Mouse (Mus musculus) brown adipose tissue, adult 24 weeks (tissue): ENCODE data around the gene Ccdc124. TPM values are rescaled to one million over a fixed set of nuclear protein-coding genes. Genes with fewer than 3 reads are reported as not detected.

ENCODE experiments used
- polyA plus RNA-seq: library from polyadenylated mRNA; stranded (reverse); fragments of >200 nt; gene quantifications from 2 replicates; pipeline ENCODE4 v1.2.4, GENCODE M21; 2012; ENCODE audit not compliant: missing spikeins, insufficient read depth, insufficient read length

Ccdc124 gene
- polyA plus RNA-seq, 1 experiment, result 60.6 TPM

Other genes starting within 250 kb of the Ccdc124 start
- gene Gdf15, start 241.5 kb downstream of the Ccdc124 start, polyA plus RNA-seq, result 1.7 TPM in 2 replicates
- 31.0 and 37.7 TPM in 2 replicates for gene Pgpep1, start 213.5 kb downstream of the Ccdc124 start, polyA plus RNA-seq
- 89.4 and 121 TPM in 2 replicates for gene Lsm4, start 200.7 kb downstream of the Ccdc124 start, polyA plus RNA-seq
- 106 and 111 TPM in 2 replicates for gene Jund, start 175.0 kb downstream of the Ccdc124 start, polyA plus RNA-seq
- gene Iqcn, start 170.5 kb downstream of the Ccdc124 start, polyA plus RNA-seq, result not detected in 2 replicates
- not detected in 2 replicates for gene Gm3336, start 155.4 kb downstream of the Ccdc124 start, polyA plus RNA-seq
- 0.36 and 1.7 TPM in 2 replicates for gene Pde4c, start 150.2 kb downstream of the Ccdc124 start, polyA plus RNA-seq
- gene Rab3a, start 119.3 kb downstream of the Ccdc124 start, polyA plus RNA-seq, result 18.1 and 21.3 TPM in 2 replicates
- gene Mpv17l2, start 113.0 kb downstream of the Ccdc124 start, polyA plus RNA-seq, result 74.5 and 79.8 TPM in 2 replicates
- 9.8 and 11.3 TPM in 2 replicates for gene Pik3r2, start 97.2 kb downstream of the Ccdc124 start, polyA plus RNA-seq
- 2.5 and 2.9 TPM in 2 replicates for gene Mast3, start 68.9 kb downstream of the Ccdc124 start, polyA plus RNA-seq
- not detected in 2 replicates for gene Il12rb1, start 65.5 kb downstream of the Ccdc124 start, polyA plus RNA-seq
- gene Arrdc2, start 34.2 kb downstream of the Ccdc124 start, polyA plus RNA-seq, result 1.3 and 5.0 TPM in 2 replicates
- gene Kcnn1, start 10.7 kb downstream of the Ccdc124 start, polyA plus RNA-seq, result 5.8 and 6.0 TPM in 2 replicates
- not detected in 2 replicates for gene Slc5a5, start 18.8 kb upstream of the Ccdc124 start, polyA plus RNA-seq
- 822 and 1,180 TPM in 2 replicates for gene Rpl18a, start 23.5 kb upstream of the Ccdc124 start, polyA plus RNA-seq
- 3.0 and 3.4 TPM in 2 replicates for gene Map1s, start 32.0 kb upstream of the Ccdc124 start, polyA plus RNA-seq